Mouse (Mus musculus): ENCODE results near the gene Pth2. TPM values are rescaled to one million over a fixed set of nuclear protein-coding genes. Genes with fewer than 3 reads are reported as not detected.

Gene Pth2
- polyA plus RNA-seq, 1 experiment from 2014 or later, result not detected

GRCm38 (mm10) chr7:45190186-45190585 is 9.4 kb downstream of the Pth2 start:
- Histone ChIP-seq H3K27me3 (peaks cover 87% of the 10 kb centered on the region), H3K4me1 (replicated peaks) (no peaks in the 10 kb centered on the region), H3K4me3 (replicated peaks) (no peak overlapping the region), H3K36me3 (no peaks in the 10 kb centered on the region), H3K9me3 (replicated peaks) (no peaks in the 10 kb centered on the region), H3K4me2 (no peak overlapping the region), H3K9ac (no peak overlapping the region), H3K27ac (no peak overlapping the region)
- ATAC-seq (ENCODE audit: low read depth) (no peak), DNase-seq (no peak)
- WGBS (ENCODE audit: insufficient replicate concordance), result 68% methylated on average over 6 of the region's 6 CpGs

- H3K4me3 ChIP-seq (replicated peaks), result no peak overlapping the region
- no peak overlapping the region for H3K27ac ChIP-seq
- H3K27me3 ChIP-seq, result peaks cover 84% of the 10 kb centered on the region
- DNase-seq (no peak), ATAC-seq (ENCODE audit: low read depth) (no peak)
- no peaks in the 10 kb centered on the region for H3K36me3 ChIP-seq
- 62% methylated on average over 2 of the region's 2 CpGs for WGBS (ENCODE audit: insufficient replicate concordance)
- no peak overlapping the region for H3K4me2 ChIP-seq
- no peak overlapping the region for H3K9ac ChIP-seq
- no peaks in the 10 kb centered on the region for H3K4me1 ChIP-seq (replicated peaks)
- H3K9me3 ChIP-seq (replicated peaks), result no peaks in the 10 kb centered on the region
Observed at GRCm38 (mm10) chr7:45191161-45191560, 10.4 kb downstream of the Pth2 start.

GRCm38 (mm10) chr7:45191803-45192363 is 11.1 kb downstream of the Pth2 start:
- H3K9ac ChIP-seq, result no peak overlapping the region
- H3K27ac ChIP-seq, result no peak overlapping the region
- no peaks in the 10 kb centered on the region for H3K36me3 ChIP-seq
- DNase-seq (no peak), ATAC-seq (ENCODE audit: low read depth) (no peak)
- no peaks in the 10 kb centered on the region for H3K4me1 ChIP-seq (replicated peaks)
- no peaks in the 10 kb centered on the region for H3K9me3 ChIP-seq (replicated peaks)
- 19% methylated on average over 8 of the region's 8 CpGs for WGBS (ENCODE audit: insufficient replicate concordance)
- H3K27me3 ChIP-seq, result peaks cover 81% of the 10 kb centered on the region
- no peak overlapping the region for H3K4me3 ChIP-seq (replicated peaks)
- no peak overlapping the region for H3K4me2 ChIP-seq

GRCm38 (mm10) chr7:45192585-45193310 is 12.0 kb downstream of the Pth2 start:
- H3K36me3 ChIP-seq, result no peaks in the 10 kb centered on the region
- no peaks in the 10 kb centered on the region for H3K9me3 ChIP-seq (replicated peaks)
- no peaks in the 10 kb centered on the region for H3K4me1 ChIP-seq (replicated peaks)
- DNase-seq (no peak), ATAC-seq (ENCODE audit: low read depth) (no peak)
- H3K4me3 ChIP-seq (replicated peaks), result no peak overlapping the region
- H3K27ac ChIP-seq, result no peak overlapping the region
- H3K27me3 ChIP-seq, result peaks cover 82% of the 10 kb centered on the region
- no peak overlapping the region for H3K4me2 ChIP-seq
- 70% methylated on average over 7 of the region's 7 CpGs for WGBS (ENCODE audit: insufficient replicate concordance)
- no peak overlapping the region for H3K9ac ChIP-seq

GRCm38 (mm10) chr7:45193406-45193805 is 12.6 kb downstream of the Pth2 start:
- no peak overlapping the region for H3K4me2 ChIP-seq
- no peaks in the 10 kb centered on the region for H3K4me1 ChIP-seq (replicated peaks)
- DNase-seq, result no peak
- no peak for ATAC-seq (ENCODE audit: low read depth)
- no peak overlapping the region for H3K4me3 ChIP-seq (replicated peaks)
- no peak overlapping the region for H3K27ac ChIP-seq
- no peaks in the 10 kb centered on the region for H3K36me3 ChIP-seq
- no peak overlapping the region for H3K9ac ChIP-seq
- WGBS (ENCODE audit: insufficient replicate concordance), result 49% methylated on average over 5 of the region's 5 CpGs
- H3K9me3 ChIP-seq (replicated peaks), result no peaks in the 10 kb centered on the region
- H3K27me3 ChIP-seq, result peaks cover 78% of the 10 kb centered on the region

- Histone ChIP-seq H3K9me3 (replicated peaks) (no peaks in the 10 kb centered on the region), H3K4me3 (replicated peaks) (no peak overlapping the region), H3K27ac (no peak overlapping the region), H3K4me2 (no peak overlapping the region), H3K4me1 (replicated peaks) (no peaks in the 10 kb centered on the region), H3K36me3 (no peaks in the 10 kb centered on the region), H3K9ac (no peak overlapping the region), H3K27me3 (peaks cover 78% of the 10 kb centered on the region)
- WGBS (ENCODE audit: insufficient replicate concordance), result 59% methylated on average over 17 of the region's 17 CpGs
- ATAC-seq (ENCODE audit: low read depth) (no peak), DNase-seq (no peak)
Observed at GRCm38 (mm10) chr7:45193871-45194785, 13.3 kb downstream of the Pth2 start.

GRCm38 (mm10) chr7:45195341-45196175 is 14.8 kb downstream of the Pth2 start:
- no peaks in the 10 kb centered on the region for H3K9me3 ChIP-seq (replicated peaks)
- no peak for DNase-seq
- H3K4me3 ChIP-seq (replicated peaks), result no peak overlapping the region
- H3K36me3 ChIP-seq, result no peaks in the 10 kb centered on the region
- 53% methylated on average over 13 of the region's 13 CpGs for WGBS (ENCODE audit: insufficient replicate concordance)
- peaks cover 73% of the 10 kb centered on the region for H3K27me3 ChIP-seq
- H3K9ac ChIP-seq, result no peak overlapping the region
- no peak for ATAC-seq (ENCODE audit: low read depth)
- no peak overlapping the region for H3K4me2 ChIP-seq
- no peak overlapping the region for H3K27ac ChIP-seq
- no peaks in the 10 kb centered on the region for H3K4me1 ChIP-seq (replicated peaks)

- Histone ChIP-seq H3K27me3 (peaks cover 68% of the 10 kb centered on the region), H3K9ac (no peak overlapping the region), H3K4me1 (replicated peaks) (no peaks in the 10 kb centered on the region), H3K36me3 (no peaks in the 10 kb centered on the region), H3K4me3 (replicated peaks) (no peak overlapping the region), H3K9me3 (replicated peaks) (no peaks in the 10 kb centered on the region), H3K27ac (no peak overlapping the region), H3K4me2 (no peak overlapping the region)
- no peak for ATAC-seq (ENCODE audit: low read depth)
- 59% methylated on average over 4 of the region's 4 CpGs for WGBS (ENCODE audit: insufficient replicate concordance)
- DNase-seq, result no peak
Observed at GRCm38 (mm10) chr7:45196176-45196535, 15.4 kb downstream of the Pth2 start.

- 49% methylated on average over 5 of the region's 5 CpGs for WGBS (ENCODE audit: insufficient replicate concordance)
- H3K36me3 ChIP-seq, result no peaks in the 10 kb centered on the region
- ATAC-seq (ENCODE audit: low read depth) (no peak), DNase-seq (no peak)
- H3K27ac ChIP-seq, result no peak overlapping the region
- H3K27me3 ChIP-seq, result peaks cover 60% of the 10 kb centered on the region
- no peak overlapping the region for H3K4me2 ChIP-seq
- no peaks in the 10 kb centered on the region for H3K4me1 ChIP-seq (replicated peaks)
- H3K9ac ChIP-seq, result no peak overlapping the region
- H3K4me3 ChIP-seq (replicated peaks), result no peak overlapping the region
- no peaks in the 10 kb centered on the region for H3K9me3 ChIP-seq (replicated peaks)
Observed at GRCm38 (mm10) chr7:45196994-45197393, 16.2 kb downstream of the Pth2 start.

GRCm38 (mm10) chr7:45198435-45198834 is 17.6 kb downstream of the Pth2 start:
- Histone ChIP-seq H3K4me3 (replicated peaks) (no peak overlapping the region), H3K4me2 (no peak overlapping the region), H3K9ac (no peak overlapping the region), H3K9me3 (replicated peaks) (no peaks in the 10 kb centered on the region), H3K36me3 (no peaks in the 10 kb centered on the region), H3K27me3 (peaks cover 48% of the 10 kb centered on the region), H3K27ac (no peak overlapping the region), H3K4me1 (replicated peaks) (no peaks in the 10 kb centered on the region)
- WGBS (ENCODE audit: insufficient replicate concordance), result 13% methylated on average over 5 of the region's 5 CpGs
- ATAC-seq (ENCODE audit: low read depth) (no peak), DNase-seq (no peak)

GRCm38 (mm10) chr7:45198961-45199360 is 18.2 kb downstream of the Pth2 start:
- ATAC-seq (ENCODE audit: low read depth) (no peak), DNase-seq (no peak)
- Histone ChIP-seq H3K4me3 (replicated peaks) (no peak overlapping the region), H3K4me2 (no peak overlapping the region), H3K27ac (no peak overlapping the region), H3K4me1 (replicated peaks) (peaks cover 1% of the 10 kb centered on the region), H3K36me3 (no peaks in the 10 kb centered on the region), H3K9me3 (replicated peaks) (no peaks in the 10 kb centered on the region), H3K27me3 (peaks cover 43% of the 10 kb centered on the region), H3K9ac (no peak overlapping the region)
- 70% methylated on average over 11 of the region's 11 CpGs for WGBS (ENCODE audit: insufficient replicate concordance)

Measured in liver, embryonic 13.5 days (tissue).